Mouse (Mus musculus) liver, embryonic 14.5 days (tissue): Measurements from ENCODE around the gene Mrpl54. TPM values are rescaled to one million over a fixed set of nuclear protein-coding genes. Genes with fewer than 3 reads are reported as not detected.

Experiments
- ATAC-seq: fragments of 200-750 bp; cut with Nextera tagmentation; 2 replicates; pipeline ENCODE4 v1.8.0; 2017; ENCODE audit warnings: moderate number of reproducible peaks, mild to moderate bottlenecking, moderate library complexity; ENCODE audit not compliant: insufficient read depth
- DNase-seq, 3 experiments: peaks; one replicate each; pipeline ENCODE4 v3.0.0-alpha.2; 2012 to 2013; ENCODE audit warnings: low read depth in 3 of 3, low spot score in 3 of 3
- H3K27ac ChIP-seq: fragments of 300-500 bp; sonication (generic); 2 replicates; pipeline ENCODE4 v1.5.1; 2014; ENCODE audit warnings: moderate library complexity, mild to moderate bottlenecking, control low read depth, inconsistent platforms
- H3K27me3 ChIP-seq: fragments of 300-500 bp; sonication (generic); 2 replicates; pipeline ENCODE4 v1.6.1; 2014; ENCODE audit warnings: mild to moderate bottlenecking, low read length, moderate library complexity; ENCODE audit not compliant: control insufficient read depth, insufficient read depth
- H3K36me3 ChIP-seq: fragments of 300-500 bp; sonication (generic); replicated peaks from 2 replicates; pipeline ENCODE4 v1.6.1; 2014; ENCODE audit warnings: low read depth; ENCODE audit not compliant: control insufficient read depth, insufficient read depth
- H3K4me1 ChIP-seq, 2 experiments: fragments of 200-500 bp in 1 of 2; fragments of 300-500 bp in 1 of 2; sonication (generic) in 1 of 2; replicated peaks; 2 replicates each; pipeline ENCODE4 v1.6.1; 2012 to 2014; ENCODE audit warnings: antibody characterized with exemption in 1 of 2, inconsistent platforms in 1 of 2, low read length in 1 of 2; ENCODE audit not compliant: control insufficient read depth in 2 of 2, insufficient read depth in 2 of 2
- H3K4me2 ChIP-seq: fragments of 300-500 bp; sonication (generic); 2 replicates; pipeline ENCODE4 v1.6.1; 2014; ENCODE audit warnings: low read depth, mild to moderate bottlenecking, control low read depth, moderate library complexity
- H3K4me3 ChIP-seq, 2 experiments: fragments of 200-500 bp in 1 of 2; fragments of 300-500 bp in 1 of 2; sonication (generic) in 1 of 2; 2 replicates each; pipeline ENCODE4 v1.5.1; 2012 to 2014; ENCODE audit warnings: low read depth in 2 of 2, low read length in 2 of 2, mild to moderate bottlenecking in 2 of 2, control low read depth in 1 of 2, inconsistent platforms in 1 of 2, moderate library complexity in 1 of 2; ENCODE audit not compliant: insufficient read depth in 1 of 2
- H3K9ac ChIP-seq: fragments of 300-500 bp; sonication (generic); replicated peaks from 2 replicates; pipeline ENCODE4 v1.6.1; 2014; ENCODE audit warnings: mild to moderate bottlenecking, control low read depth, moderate library complexity
- H3K9me3 ChIP-seq: fragments of 300-500 bp; sonication (generic); 2 replicates; pipeline ENCODE4 v1.6.1; 2016; ENCODE audit warnings: low read length, mixed read lengths; ENCODE audit not compliant: control insufficient read depth
- CTCF ChIP-seq: IDR thresholded peaks from 2 replicates; pipeline ENCODE4 v1.5.1; 2016; ENCODE audit warnings: antibody characterized with exemption, low read depth, control low read depth
- EP300 ChIP-seq: IDR thresholded peaks from 2 replicates; pipeline ENCODE4 v1.6.1; 2016; ENCODE audit warnings: antibody characterized with exemption, low read depth
- WGBS: fragments of 180-500 bp; shearing (Covaris S2); extraction: QIAGEN DNeasy Blood & Tissue Kit; methylation state at CpG from one replicate; pipeline ENCODE4 v1.1.7; 2014; ENCODE audit not compliant: insufficient replicate concordance; 5-methylcytosine and 5-hydroxymethylcytosine counted together
- polyA plus RNA-seq, 2 experiments: library from polyadenylated mRNA; depleted of rRNA in 1 of 2; stranded (reverse) in 1 of 2; unstranded in 1 of 2; fragments of >200 nt; fragmentation: Nextera tagmentation in 1 of 2; extraction: Ambion mirVana in 1 of 2; gene quantifications; 2 replicates each; pipeline versions ENCODE4 v1.2.1 to v1.2.3; 2012 to 2014

Mrpl54 gene
- polyA plus RNA-seq (2012; rRNA removed): 42.8 and 49.9 TPM in 2 replicates
- 113 and 120 TPM in 2 replicates for polyA plus RNA-seq (2014; fragmentation: Nextera tagmentation; extraction: Ambion mirVana)

- H3K4me1 ChIP-seq: peaks cover 4 to 11% of the 10 kb centered on the region in 2 experiments
- DNase-seq: peak; percentile 89 to 94 (median 91)
- peak within 1 kb of the TSS; percentile 65 for H3K9ac ChIP-seq
- no peaks in the 10 kb centered on the region for H3K27me3 ChIP-seq
- no peaks in the 10 kb centered on the region for H3K9me3 ChIP-seq
- TF ChIP-seq EP300 (no peak), CTCF (peak; percentile 14; the same call in 1 of the 2 replicates)
- WGBS: under 1% methylated on average over 48 of the region's 48 CpGs
- peaks cover 4% of the 10 kb centered on the region; the same call in 1 of the 2 replicates for H3K36me3 ChIP-seq
- H3K27ac ChIP-seq: peak within 1 kb of the TSS; percentile 43
- peak within 1 kb of the TSS; percentile 72 for H3K4me2 ChIP-seq
- H3K4me3 ChIP-seq: peak within 1 kb of the TSS; percentile 76 to 80
- peak; percentile 97 for ATAC-seq
Observed at GRCm38 (mm10) chr10:81266211-81267105, at the start of gene Mrpl54, which contains the start of gene Apba3. Gene Mrpl54, minus strand, starts transcription at chr10:81266934. Gene Apba3, plus strand, starts transcription at chr10:81266960.

GRCm38 (mm10) chr10:81315587-81315986 is 48.9 kb upstream of the Mrpl54 start:
- Histone ChIP-seq H3K4me1 (peaks cover 10 to 11% of the 10 kb centered on the region in 2 experiments), H3K36me3 (peaks cover 10% of the 10 kb centered on the region), H3K4me2 (no peak overlapping the region), H3K27ac (no peak overlapping the region), H3K9me3 (no peaks in the 10 kb centered on the region), H3K9ac (no peak overlapping the region), H3K27me3 (no peaks in the 10 kb centered on the region), H3K4me3 (no peak overlapping the region)
- TF ChIP-seq EP300 (no peak), CTCF (no peak)
- DNase-seq (no peak), ATAC-seq (no peak)
- WGBS: 84% methylated on average over 16 of the region's 16 CpGs

- Histone ChIP-seq H3K9ac (no peak overlapping the region), H3K4me1 (peaks cover 1 to 5% of the 10 kb centered on the region in 2 experiments; a peak in 3 of 4 replicates), H3K4me3 (no peak overlapping the region), H3K9me3 (no peaks in the 10 kb centered on the region), H3K27me3 (no peaks in the 10 kb centered on the region), H3K27ac (no peak overlapping the region), H3K4me2 (no peak overlapping the region), H3K36me3 (peaks cover 13% of the 10 kb centered on the region)
- ATAC-seq: no peak
- TF ChIP-seq EP300 (no peak), CTCF (no peak)
- 72% methylated on average over 7 of the region's 7 CpGs for WGBS
- no peak for DNase-seq
Observed at GRCm38 (mm10) chr10:81314201-81314600, 47.5 kb upstream of the Mrpl54 start.

- H3K36me3 ChIP-seq: peaks cover 13% of the 10 kb centered on the region
- H3K27me3 ChIP-seq: no peaks in the 10 kb centered on the region
- H3K4me3 ChIP-seq: no peak overlapping the region
- TF ChIP-seq EP300: no peak
- TF ChIP-seq CTCF: no peak
- H3K4me1 ChIP-seq: peaks cover 1 to 4% of the 10 kb centered on the region in 2 experiments; a peak in 2 of 4 replicates
- 83% methylated on average over 13 of the region's 13 CpGs for WGBS
- H3K27ac ChIP-seq: no peak overlapping the region
- no peaks in the 10 kb centered on the region for H3K9me3 ChIP-seq
- ATAC-seq (no peak), DNase-seq (no peak)
- H3K4me2 ChIP-seq: no peak overlapping the region
- H3K9ac ChIP-seq: no peak overlapping the region
Observed at GRCm38 (mm10) chr10:81313581-81313980, 46.8 kb upstream of the Mrpl54 start.

- ATAC-seq (no peak), DNase-seq (no peak)
- no peak for TF ChIP-seq EP300
- TF ChIP-seq CTCF: no peak
- Histone ChIP-seq H3K27ac (no peak overlapping the region), H3K4me2 (no peak overlapping the region), H3K4me3 (no peak overlapping the region), H3K9ac (no peak overlapping the region), H3K4me1 (no peaks in the 10 kb centered on the region), H3K27me3 (no peaks in the 10 kb centered on the region), H3K9me3 (no peaks in the 10 kb centered on the region), H3K36me3 (peaks cover 19% of the 10 kb centered on the region)
- 81% methylated on average over 5 of the region's 5 CpGs for WGBS
Observed at GRCm38 (mm10) chr10:81309571-81309970, 42.8 kb upstream of the Mrpl54 start.
